Mouse (Mus musculus): ENCODE data around the gene Scyl2. TPM values are rescaled to one million over a fixed set of nuclear protein-coding genes. Genes with fewer than 3 reads are reported as not detected.
"Not testable (repeated sequence)": the region's sequence is repeated elsewhere in the genome, so short reads cannot be mapped to it uniquely, and the experiment has no call there.

The Scyl2 gene
- polyA plus RNA-seq, 1 experiment from 2014 or later, result 7.5 TPM

DNA sequence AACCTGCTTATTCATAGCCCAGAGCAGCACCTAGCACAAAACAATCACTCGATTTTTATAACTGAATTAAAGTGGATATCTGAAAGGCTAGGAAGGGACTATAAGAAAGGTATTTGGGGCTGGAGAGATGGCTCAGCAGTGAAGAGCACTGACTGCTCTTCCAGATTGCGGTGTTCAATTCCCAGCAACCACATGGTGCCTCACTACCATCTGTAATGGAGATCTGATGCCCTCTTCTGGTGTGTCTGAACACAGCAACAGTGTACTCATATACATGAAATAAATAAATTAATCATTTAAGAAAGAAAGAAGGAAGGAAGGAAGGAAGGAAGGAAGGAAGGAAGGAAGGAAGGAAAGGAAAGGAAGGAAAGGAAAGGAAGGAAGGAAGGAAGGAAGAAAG lies 10.2 kb upstream of the Scyl2 start:
- H3K27ac ChIP-seq; ATAC-seq; H3K4me2 ChIP-seq (replicated peaks); H3K9ac ChIP-seq; H3K9me3 ChIP-seq; H3K4me1 ChIP-seq (replicated peaks); H3K4me3 ChIP-seq (replicated peaks); H3K27me3 ChIP-seq (replicated peaks); H3K36me3 ChIP-seq: not testable (repeated sequence)
- WGBS, result 71% methylated on average over 2 of the region's 2 CpGs

DNA sequence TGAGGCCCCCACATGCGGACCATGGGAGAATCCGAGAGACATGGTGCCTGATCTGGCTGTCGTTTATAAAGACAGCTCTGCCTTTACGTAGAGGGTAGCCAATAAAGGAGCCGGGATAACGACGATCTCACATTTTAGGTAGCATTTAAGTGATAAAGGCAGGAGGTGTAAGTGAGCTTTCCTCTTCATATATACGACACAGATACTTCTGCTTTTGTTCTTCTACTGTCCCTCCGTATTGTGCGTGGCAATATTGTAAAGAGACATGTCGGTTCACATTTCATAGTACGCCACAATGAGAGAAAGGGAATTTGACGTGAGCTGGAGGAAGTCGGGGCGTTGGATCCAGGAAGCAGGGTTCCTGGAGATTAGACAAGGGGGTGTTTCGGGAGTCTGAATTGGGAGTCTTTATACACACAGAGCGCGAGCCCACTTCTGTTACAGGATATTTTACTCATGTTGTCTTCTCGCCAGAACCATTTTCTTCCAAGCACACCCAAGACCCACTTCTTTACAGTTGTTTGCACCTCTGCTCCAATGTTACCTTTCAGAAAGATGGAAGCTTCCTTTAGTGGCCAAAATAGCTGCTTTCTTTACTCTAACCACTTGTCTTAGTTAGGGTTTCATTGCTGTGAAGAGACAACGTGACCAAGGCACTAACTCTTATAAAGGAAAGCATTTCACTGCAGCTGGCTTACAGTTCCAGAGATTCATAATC lies 9.3 kb upstream of the Scyl2 start:
- Histone ChIP-seq H3K4me2 (replicated peaks) (no peak overlapping the region), H3K9me3 (no peaks in the 10 kb centered on the region), H3K36me3 (no peaks in the 10 kb centered on the region), H3K27ac (no peak overlapping the region), H3K9ac (no peak overlapping the region), H3K27me3 (replicated peaks) (no peaks in the 10 kb centered on the region), H3K4me3 (replicated peaks) (no peak overlapping the region), H3K4me1 (replicated peaks) (no peaks in the 10 kb centered on the region)
- 79% methylated on average over 20 of the region's 20 CpGs for WGBS
- no peak for ATAC-seq

DNA sequence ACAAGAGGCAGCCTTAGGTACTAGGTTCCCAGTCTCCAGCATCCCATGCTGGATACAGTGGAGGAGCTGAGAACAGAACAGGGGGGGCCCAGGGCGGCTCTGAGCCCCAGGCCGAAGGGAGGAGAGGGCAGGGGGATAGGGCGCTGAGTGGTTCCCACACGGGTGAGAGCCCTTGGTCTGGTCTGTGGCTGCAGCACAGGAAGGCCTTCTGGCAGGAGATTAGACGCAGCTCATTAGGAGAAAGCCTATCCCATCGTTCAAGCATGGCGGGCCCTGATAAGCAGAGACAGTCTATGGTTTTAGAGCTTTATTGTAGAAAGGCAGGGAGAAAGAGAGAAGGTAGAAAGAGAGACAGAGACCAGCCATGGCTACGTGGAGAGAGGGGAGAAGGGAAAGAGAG lies 3.9 kb upstream of the Scyl2 start:
- WGBS, result 61% methylated on average over 8 of the region's 8 CpGs
- Histone ChIP-seq H3K9ac (no peak overlapping the region), H3K4me2 (replicated peaks) (no peak overlapping the region), H3K36me3 (no peaks in the 10 kb centered on the region), H3K4me1 (replicated peaks) (no peaks in the 10 kb centered on the region), H3K9me3 (no peaks in the 10 kb centered on the region), H3K4me3 (replicated peaks) (no peak overlapping the region), H3K27me3 (replicated peaks) (no peaks in the 10 kb centered on the region), H3K27ac (no peak overlapping the region)
- ATAC-seq, result no peak

DNA sequence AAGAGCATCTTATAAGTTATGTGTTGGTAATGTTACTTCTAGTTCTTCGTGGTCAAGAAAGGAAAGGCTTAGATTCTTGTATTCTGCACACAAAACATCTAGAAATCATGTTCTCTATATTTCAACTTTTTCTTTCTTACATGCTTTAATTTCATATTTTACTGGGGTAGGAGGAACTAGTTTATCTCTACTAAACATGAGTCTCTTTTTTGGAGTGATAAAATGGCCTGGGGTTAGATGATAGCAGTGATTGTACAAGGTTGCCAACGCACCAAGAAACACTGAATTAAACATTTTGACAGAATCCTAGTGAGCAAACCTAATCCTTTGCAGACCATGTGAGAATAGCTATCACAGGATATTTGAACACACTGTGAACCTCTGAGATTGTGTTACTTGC lies 1.4 kb upstream of the Scyl2 start:
- H3K27ac ChIP-seq, result no peak overlapping the region
- H3K27me3 ChIP-seq (replicated peaks), result no peaks in the 10 kb centered on the region
- no peaks in the 10 kb centered on the region for H3K9me3 ChIP-seq
- H3K9ac ChIP-seq, result no peak overlapping the region
- H3K4me3 ChIP-seq (replicated peaks), result no peak overlapping the region
- WGBS, result 85% methylated on average over 2 of the region's 2 CpGs
- no peaks in the 10 kb centered on the region for H3K36me3 ChIP-seq
- no peaks in the 10 kb centered on the region for H3K4me1 ChIP-seq (replicated peaks)
- H3K4me2 ChIP-seq (replicated peaks), result no peak overlapping the region
- no peak for ATAC-seq

DNA sequence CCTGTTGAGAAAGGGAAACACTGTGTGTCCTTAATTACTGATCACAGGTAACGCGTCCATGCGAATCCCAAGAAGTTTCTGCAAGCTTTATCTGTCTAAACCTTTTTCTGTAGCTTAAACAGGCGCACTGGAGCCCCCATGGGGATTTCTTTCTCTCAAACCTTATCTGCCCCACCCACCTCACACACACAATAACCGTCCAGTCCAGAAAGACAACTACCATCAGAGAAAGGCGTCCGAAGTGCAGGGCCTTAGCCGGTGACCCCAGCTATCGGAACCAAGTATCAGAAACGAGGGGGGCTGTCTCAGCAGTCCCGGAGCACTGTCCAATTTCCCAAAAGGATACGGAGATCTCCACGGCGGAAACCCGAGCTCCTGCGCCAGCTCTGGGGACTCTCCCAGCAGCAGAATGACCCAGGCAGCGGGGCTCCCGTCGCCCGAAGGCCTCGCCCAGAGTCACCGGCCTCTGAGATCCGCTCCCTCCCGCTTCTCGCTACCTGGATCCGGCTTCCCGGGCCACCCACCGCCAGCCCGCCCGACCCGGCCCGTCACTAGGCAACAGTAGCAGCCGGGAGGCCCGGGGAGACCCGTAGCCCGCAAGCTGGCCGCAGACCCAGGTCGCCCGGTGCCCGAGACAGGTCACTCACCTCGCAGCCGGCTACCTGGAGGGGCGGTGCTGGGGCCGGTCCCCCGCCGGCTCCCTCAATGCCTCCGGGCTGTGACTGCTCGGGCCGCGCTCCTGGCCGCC lies 520 bp downstream of the Scyl2 start:
- Histone ChIP-seq H3K9ac (peak overlapping the region; percentile 89), H3K4me2 (replicated peaks) (peak overlapping the region; percentile 73), H3K9me3 (no peaks in the 10 kb centered on the region), H3K27ac (peak overlapping the region; percentile 73), H3K4me3 (replicated peaks) (peak overlapping the region; percentile 99), H3K27me3 (replicated peaks) (no peaks in the 10 kb centered on the region), H3K4me1 (replicated peaks) (no peaks in the 10 kb centered on the region), H3K36me3 (no peaks in the 10 kb centered on the region)
- ATAC-seq, result peak; percentile 83
- WGBS, result under 1% methylated on average over 49 of the region's 51 CpGs

DNA sequence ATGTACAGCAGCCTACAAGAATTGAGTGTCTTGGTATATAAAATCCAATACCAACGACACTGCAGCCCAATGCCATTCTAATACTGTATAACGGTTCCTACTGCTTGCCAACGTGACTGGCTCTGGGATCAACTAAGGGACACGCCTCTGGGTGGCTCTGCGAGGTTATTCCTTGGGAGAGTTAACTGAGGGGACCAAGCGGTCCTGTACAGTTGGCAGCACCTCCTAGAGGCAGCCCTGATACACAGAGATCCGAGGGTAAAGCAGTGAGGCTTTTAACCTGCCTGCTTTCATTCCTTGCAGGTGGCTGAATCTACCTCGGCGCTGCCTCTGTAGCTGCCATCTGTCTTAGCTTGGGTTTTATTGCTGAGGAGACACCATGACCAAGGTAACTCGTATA lies 3.1 kb downstream of the Scyl2 start:
- no peaks in the 10 kb centered on the region for H3K27me3 ChIP-seq (replicated peaks)
- H3K36me3 ChIP-seq, result no peaks in the 10 kb centered on the region
- H3K4me1 ChIP-seq (replicated peaks), result no peaks in the 10 kb centered on the region
- H3K9me3 ChIP-seq, result no peaks in the 10 kb centered on the region
- no peak overlapping the region for H3K4me2 ChIP-seq (replicated peaks)
- H3K9ac ChIP-seq, result no peak overlapping the region
- no peak overlapping the region for H3K4me3 ChIP-seq (replicated peaks)
- no peak for ATAC-seq
- H3K27ac ChIP-seq, result no peak overlapping the region
- 78% methylated on average over 10 of the region's 10 CpGs for WGBS

DNA sequence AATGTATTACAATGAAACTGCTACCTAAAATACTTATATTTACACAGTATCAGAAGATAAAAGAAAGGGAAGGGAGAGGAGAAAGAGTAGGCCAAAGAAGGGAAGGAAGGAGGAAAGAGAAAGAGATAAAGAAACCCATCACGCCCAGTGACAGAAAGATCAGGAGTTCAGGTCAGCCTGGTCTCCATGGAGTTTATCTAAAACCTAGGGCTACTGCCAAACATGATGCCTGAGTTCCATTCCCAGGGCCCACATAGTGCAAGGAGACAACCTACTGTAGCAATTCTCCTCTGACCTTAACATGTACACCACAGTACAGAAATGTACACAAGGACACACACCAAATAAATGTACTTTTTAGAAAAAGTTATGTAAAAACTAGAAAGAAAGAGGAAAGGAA lies 3.9 kb downstream of the Scyl2 start:
- no peak for ATAC-seq
- no peaks in the 10 kb centered on the region for H3K36me3 ChIP-seq
- H3K9ac ChIP-seq, result no peak overlapping the region
- no peaks in the 10 kb centered on the region for H3K4me1 ChIP-seq (replicated peaks)
- 74% methylated on average over 1 of the region's 1 CpGs for WGBS
- H3K9me3 ChIP-seq, result no peaks in the 10 kb centered on the region
- H3K4me3 ChIP-seq (replicated peaks), result no peak overlapping the region
- no peak overlapping the region for H3K27ac ChIP-seq
- H3K4me2 ChIP-seq (replicated peaks), result no peak overlapping the region
- no peaks in the 10 kb centered on the region for H3K27me3 ChIP-seq (replicated peaks)

DNA sequence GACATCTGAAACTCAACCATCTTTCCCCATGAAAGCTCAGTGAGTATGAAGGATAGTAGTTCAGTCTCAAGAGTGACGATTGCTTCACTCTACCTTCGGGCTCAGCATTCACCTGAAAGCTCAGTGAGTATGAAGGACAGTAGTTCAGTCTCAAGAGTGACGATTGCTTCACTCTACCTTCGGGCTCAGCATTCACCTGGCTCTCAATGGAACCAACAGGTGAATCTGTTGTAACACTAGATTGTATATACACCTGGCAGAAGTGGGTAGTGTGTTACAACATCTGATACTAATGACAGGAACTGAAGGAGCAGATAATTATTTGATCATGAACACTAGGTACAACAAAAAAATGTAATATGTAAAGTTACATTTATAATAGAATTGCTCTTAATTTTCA lies 4.4 kb downstream of the Scyl2 start:
- no peaks in the 10 kb centered on the region for H3K4me1 ChIP-seq (replicated peaks)
- no peaks in the 10 kb centered on the region for H3K9me3 ChIP-seq
- no peak overlapping the region for H3K27ac ChIP-seq
- H3K27me3 ChIP-seq (replicated peaks), result no peaks in the 10 kb centered on the region
- ATAC-seq, result no peak
- 91% methylated on average over 4 of the region's 4 CpGs for WGBS
- no peak overlapping the region for H3K4me2 ChIP-seq (replicated peaks)
- H3K4me3 ChIP-seq (replicated peaks), result no peak overlapping the region
- no peak overlapping the region for H3K9ac ChIP-seq
- no peaks in the 10 kb centered on the region for H3K36me3 ChIP-seq

DNA sequence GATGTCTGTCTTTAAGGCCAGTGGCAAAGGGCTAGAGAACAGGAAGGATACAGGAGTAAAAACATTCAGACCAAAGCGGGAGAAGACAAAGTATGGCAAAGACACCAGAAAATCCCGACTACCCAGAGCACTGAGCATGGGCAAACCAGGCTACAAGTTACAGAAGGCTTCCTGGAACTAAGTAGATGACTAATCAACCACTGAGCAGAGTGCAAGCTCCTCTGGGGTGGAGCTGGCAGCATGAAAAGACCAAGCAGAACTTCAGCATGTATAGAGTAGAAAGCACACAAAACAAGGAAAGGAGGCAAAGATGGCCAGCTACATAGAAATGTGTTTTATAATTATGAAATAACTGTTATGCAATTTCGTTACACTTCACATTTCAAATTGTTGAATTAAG lies 5.6 kb downstream of the Scyl2 start:
- no peak overlapping the region for H3K27ac ChIP-seq
- no peak overlapping the region for H3K4me3 ChIP-seq (replicated peaks)
- no peaks in the 10 kb centered on the region for H3K9me3 ChIP-seq
- H3K4me1 ChIP-seq (replicated peaks), result no peaks in the 10 kb centered on the region
- no peak overlapping the region for H3K9ac ChIP-seq
- no peak overlapping the region for H3K4me2 ChIP-seq (replicated peaks)
- 92% methylated on average over 3 of the region's 3 CpGs for WGBS
- no peaks in the 10 kb centered on the region for H3K36me3 ChIP-seq
- no peaks in the 10 kb centered on the region for H3K27me3 ChIP-seq (replicated peaks)
- no peak for ATAC-seq

DNA sequence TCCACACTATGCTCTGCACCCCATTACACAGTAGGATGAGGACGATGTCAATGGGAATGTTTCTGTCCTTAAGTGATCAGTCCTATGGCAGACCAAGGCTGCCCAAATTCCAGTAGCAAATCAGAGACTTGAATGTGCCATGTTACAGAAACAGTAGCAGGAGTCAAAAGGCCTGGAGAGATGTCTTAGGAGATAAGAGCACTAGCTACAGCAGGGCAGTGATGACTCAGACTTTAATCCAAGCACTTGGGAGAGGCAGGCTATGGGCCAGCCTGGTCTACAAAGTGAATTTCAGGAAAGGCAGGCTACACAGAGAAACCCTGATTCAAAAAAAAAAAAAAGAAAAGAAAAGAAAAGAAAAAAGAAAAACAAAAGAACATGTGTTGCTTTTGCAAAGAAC lies 6.6 kb downstream of the Scyl2 start:
- Histone ChIP-seq H3K36me3 (no peaks in the 10 kb centered on the region), H3K9me3 (no peaks in the 10 kb centered on the region), H3K27me3 (replicated peaks) (no peaks in the 10 kb centered on the region), H3K4me3 (replicated peaks) (no peak overlapping the region), H3K9ac (no peak overlapping the region), H3K4me2 (replicated peaks) (no peak overlapping the region), H3K4me1 (replicated peaks) (no peaks in the 10 kb centered on the region), H3K27ac (no peak overlapping the region)
- 95% methylated on average over 1 of the region's 1 CpGs for WGBS
- ATAC-seq, result no peak

DNA sequence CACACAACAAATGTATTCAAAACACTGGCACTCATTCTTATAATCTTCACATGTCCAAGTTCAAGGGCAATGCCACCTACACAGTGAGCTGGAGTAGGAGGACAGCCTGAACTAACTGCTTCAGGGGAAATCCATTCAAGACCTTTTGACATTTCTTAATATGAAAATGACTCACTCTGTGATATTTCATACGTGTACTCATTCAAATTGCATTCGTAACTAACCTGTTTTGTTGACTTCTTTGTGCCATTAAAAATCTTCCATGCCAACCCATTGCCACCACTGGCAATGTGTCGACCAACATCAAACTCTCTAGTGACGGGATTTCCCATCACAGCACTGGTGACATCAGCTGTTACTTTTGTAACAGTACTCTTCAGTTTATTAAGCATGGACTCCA lies 8.0 kb downstream of the Scyl2 start:
- Histone ChIP-seq H3K4me2 (replicated peaks) (no peak overlapping the region), H3K9me3 (no peaks in the 10 kb centered on the region), H3K27me3 (replicated peaks) (no peaks in the 10 kb centered on the region), H3K4me3 (replicated peaks) (no peak overlapping the region), H3K36me3 (no peaks in the 10 kb centered on the region), H3K27ac (no peak overlapping the region), H3K4me1 (replicated peaks) (no peaks in the 10 kb centered on the region), H3K9ac (no peak overlapping the region)
- ATAC-seq, result no peak
- WGBS, result 89% methylated on average over 4 of the region's 4 CpGs

DNA sequence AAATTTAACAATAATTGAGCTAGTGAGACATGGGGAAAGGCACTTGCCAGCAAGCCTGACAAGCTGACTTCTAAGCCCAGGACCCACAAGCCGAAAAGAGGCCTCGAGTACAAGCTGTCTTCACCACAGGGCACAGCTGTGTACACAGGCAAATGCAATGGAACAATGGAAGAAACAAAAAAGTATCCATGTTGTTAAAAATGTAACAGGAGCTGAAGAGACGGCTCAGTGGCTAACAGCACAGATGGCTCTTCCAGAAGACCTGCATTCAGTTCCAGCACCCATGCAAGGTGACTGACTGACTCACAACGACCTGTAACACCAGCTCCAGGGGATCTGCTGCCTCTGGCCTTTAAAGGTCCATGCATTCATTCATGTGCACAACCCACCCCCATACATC lies 9.5 kb downstream of the Scyl2 start:
- no peak for ATAC-seq
- H3K9ac ChIP-seq, result no peak overlapping the region
- H3K9me3 ChIP-seq, result no peaks in the 10 kb centered on the region
- no peaks in the 10 kb centered on the region for H3K36me3 ChIP-seq
- no peak overlapping the region for H3K4me2 ChIP-seq (replicated peaks)
- 84% methylated on average over 4 of the region's 4 CpGs for WGBS
- H3K27me3 ChIP-seq (replicated peaks), result no peaks in the 10 kb centered on the region
- H3K27ac ChIP-seq, result no peak overlapping the region
- no peak overlapping the region for H3K4me3 ChIP-seq (replicated peaks)
- no peaks in the 10 kb centered on the region for H3K4me1 ChIP-seq (replicated peaks)

DNA sequence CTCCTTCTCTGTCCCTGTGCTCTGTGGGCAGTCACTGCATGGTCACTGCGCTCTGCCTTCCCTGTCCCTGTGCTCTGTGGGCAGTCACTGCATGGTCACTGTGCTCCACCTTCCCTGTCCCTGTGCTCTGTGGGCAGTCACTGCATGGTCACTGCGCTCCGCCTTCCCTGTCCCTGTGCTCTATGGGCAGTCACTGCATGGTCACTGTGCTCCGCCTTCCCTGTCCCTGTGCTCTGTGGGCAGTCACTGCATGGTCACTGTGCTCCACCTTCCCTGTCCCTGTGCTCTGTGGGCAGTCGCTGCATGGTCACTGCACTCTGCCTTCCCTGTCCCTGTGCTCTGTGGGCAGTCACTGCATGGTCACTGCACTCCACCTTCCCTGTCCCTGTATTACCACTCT lies 15.7 kb downstream of the Scyl2 start:
- H3K4me1 ChIP-seq (replicated peaks); H3K4me3 ChIP-seq (replicated peaks); H3K27me3 ChIP-seq (replicated peaks); H3K27ac ChIP-seq; H3K9me3 ChIP-seq; ATAC-seq; H3K36me3 ChIP-seq; H3K4me2 ChIP-seq (replicated peaks); H3K9ac ChIP-seq: not testable (repeated sequence)
- WGBS, result 93% methylated on average over 5 of the region's 5 CpGs

Measured in intestine, embryonic 15.5 days (tissue).